ENCODE assay signal across 7 mouse cellular contexts in genomic region chr9:64671341-64672319, GRCm38 (mm10).
A peak's percentile ranks its signal among the peaks of the same experiment; 100 is the strongest.
DNase-seq lines count a peak whose midpoint lies in the region; ATAC-seq and TF ChIP-seq lines count a peak whose summit lies in the region.
"Not testable (repeated sequence)": the region's sequence is repeated elsewhere in the genome, so short reads cannot be mapped to it uniquely, and the experiment has no call there.

No protein-coding gene starts in this region.

- not testable (repeated sequence) for H3K4me3 ChIP-seq in G1E (ENCODE audit: low read depth, low read length); forebrain, embryonic 10.5 days; intestine, embryonic 16.5 days (ENCODE audit: low read length); liver, embryonic 15.5 days (replicated peaks); stomach, embryonic 14.5 days (ENCODE audit: low read depth, low read length)

- not testable (repeated sequence) for TF ChIP-seq CTCF in G1E (IDR thresholded peaks at IDR 0.05; ENCODE audit: low read depth, low read length)

- peaks cover 26% of the 10 kb centered on the region for H3K27me3 ChIP-seq in G1E (ENCODE audit: insufficient read depth, low read length)
- peaks cover 35% of the 10 kb centered on the region for H3K27me3 ChIP-seq in forebrain, embryonic 10.5 days (ENCODE audit: poor library complexity, severe bottlenecking)
- not testable (repeated sequence) for H3K27me3 ChIP-seq in intestine, embryonic 16.5 days (replicated peaks; ENCODE audit: control insufficient read depth, insufficient read depth, low read length); liver, embryonic 15.5 days; stomach, embryonic 14.5 days (ENCODE audit: control insufficient read depth, insufficient read depth, low read length)

- DNase-seq in G1E (ENCODE audit: low spot score), result peak; percentile 34
- peak; percentile 42 for DNase-seq in c-Kit-positive CD71-positive TER-119-negative erythroid progenitor cells, embryonic 14.5 days (ENCODE audit: low read depth)
- DNase-seq in forebrain, embryonic 10.5 days (ENCODE audit: extremely low spot score, low spot score), result peak; percentile 51

- H3K9me3 ChIP-seq in G1E (replicated peaks); forebrain, embryonic 10.5 days; intestine, embryonic 16.5 days (ENCODE audit: control insufficient read depth, low read length); liver, embryonic 15.5 days (replicated peaks); stomach, embryonic 14.5 days (ENCODE audit: control insufficient read depth, low read depth, low read length): not testable (repeated sequence)

- H3K4me2 ChIP-seq in intestine, embryonic 16.5 days (ENCODE audit: low read depth, low read length), result 0 out of 2 replicates have a peak overlapping the region, but pooled peaks have one; percentile 12
- not testable (repeated sequence) for H3K4me2 ChIP-seq in liver, embryonic 15.5 days; stomach, embryonic 14.5 days (replicated peaks; ENCODE audit: low read depth, low read length)

- 30% methylated on average over 9 of the region's 11 CpGs for WGBS in forebrain, embryonic 10.5 days
- WGBS in intestine, embryonic 16.5 days, result 28% methylated on average over 9 of the region's 11 CpGs
- WGBS in liver, embryonic 15.5 days (ENCODE audit: insufficient replicate concordance), result 25% methylated on average over 10 of the region's 11 CpGs
- WGBS in stomach, embryonic 14.5 days, result 42% methylated on average over 7 of the region's 11 CpGs

- H3K36me3 ChIP-seq in G1E (replicated peaks); forebrain, embryonic 10.5 days (replicated peaks); intestine, embryonic 16.5 days (ENCODE audit: control insufficient read depth, insufficient read depth, low read length); liver, embryonic 15.5 days (replicated peaks); stomach, embryonic 14.5 days (ENCODE audit: control insufficient read depth, insufficient read depth, low read length): not testable (repeated sequence)

- peaks cover 21% of the 10 kb centered on the region for H3K4me1 ChIP-seq in G1E (ENCODE audit: insufficient read depth, low read depth, low read length)
- H3K4me1 ChIP-seq in forebrain, embryonic 10.5 days, result peaks cover 52% of the 10 kb centered on the region
- H3K4me1 ChIP-seq in intestine, embryonic 16.5 days (ENCODE audit: control insufficient read depth, insufficient read depth, low read length); stomach, embryonic 14.5 days (ENCODE audit: control insufficient read depth, insufficient read depth, low read length): not testable (repeated sequence)
- H3K4me1 ChIP-seq in liver, embryonic 15.5 days (replicated peaks), result peaks cover 15% of the 10 kb centered on the region

- not testable (repeated sequence) for H3K27ac ChIP-seq in forebrain, embryonic 10.5 days; liver, embryonic 15.5 days (replicated peaks); stomach, embryonic 14.5 days (ENCODE audit: low read length)
- peak overlapping the region; percentile 65 for H3K27ac ChIP-seq in intestine, embryonic 16.5 days (ENCODE audit: low read length)

- not testable (repeated sequence) for ATAC-seq in G1E (ENCODE audit: extremely low read depth, insufficient number of reproducible peaks, low FRiP score, poor library complexity, severe bottlenecking)
- ATAC-seq in intestine, embryonic 16.5 days, result peak; percentile 86
- peak; percentile 72; the same call in 1 of the 2 replicates for ATAC-seq in liver, embryonic 15.5 days (ENCODE audit: insufficient read depth)
- peak; percentile 79 for ATAC-seq in megakaryocyte progenitor cell, adult 5-6 weeks (replicated peaks; ENCODE audit: poor library complexity)
- peak; percentile 62; the same call in 1 of the 2 replicates for ATAC-seq in stomach, embryonic 14.5 days (ENCODE audit: insufficient number of reproducible peaks, insufficient read depth, low FRiP score, low read depth)

- H3K9ac ChIP-seq in intestine, embryonic 16.5 days (ENCODE audit: low read depth, low read length), result 0 out of 2 replicates have a peak overlapping the region, but pooled peaks have one; percentile 7
- not testable (repeated sequence) for H3K9ac ChIP-seq in liver, embryonic 15.5 days; stomach, embryonic 14.5 days (replicated peaks; ENCODE audit: low read depth, low read length)
